Mouse (Mus musculus): ENCODE measurements at regions not wholly inside any gene's neighbourhood (a gene's known extent, or its start where the extent isn't known, plus 50 kb on each side); places are given as distances from the start of the nearest gene placed in this dataset.

DNA sequence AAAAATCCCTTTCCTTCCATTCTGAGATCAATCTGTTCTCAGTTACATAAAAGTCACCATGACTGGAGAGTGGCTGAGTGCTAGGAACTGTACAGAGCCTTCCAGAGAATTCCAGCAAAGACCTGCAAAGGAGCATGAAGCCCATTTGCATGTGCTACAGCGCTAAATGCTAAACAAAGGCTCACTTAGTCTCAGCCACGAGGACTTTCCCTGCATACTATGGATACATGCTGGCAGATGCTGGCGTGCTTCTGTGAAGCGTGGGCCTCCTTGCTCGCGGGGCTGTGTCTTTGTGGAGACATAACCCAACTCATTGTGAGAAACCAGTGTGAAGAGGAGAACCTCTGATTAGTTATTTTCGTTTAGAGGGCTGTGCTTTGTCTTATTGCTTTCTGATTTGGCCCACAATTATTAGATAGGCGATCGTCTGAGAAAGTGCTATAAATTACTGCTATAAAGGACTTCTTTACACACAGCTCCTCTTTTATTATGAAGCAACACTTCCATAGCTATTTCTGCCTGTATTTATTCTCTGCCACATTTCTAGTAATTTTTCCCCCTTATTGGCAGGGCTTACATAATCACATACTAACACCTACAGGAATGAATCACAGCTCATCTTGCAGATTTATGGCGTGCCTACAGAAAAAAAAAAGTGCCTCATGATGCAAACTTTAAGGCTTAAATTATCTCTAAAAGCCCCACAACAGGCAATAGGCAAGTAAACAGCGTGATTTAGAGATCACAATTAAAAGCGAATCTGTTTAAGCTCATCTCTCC lies 58.9 kb upstream of the Mtpn start:
- no peak for TF ChIP-seq CTCF (IDR thresholded peaks at IDR 0.05; ENCODE audit: control insufficient read depth, insufficient read depth, insufficient read length)
- TF ChIP-seq MAX (IDR thresholded peaks at IDR 0.05), result no peak
- TF ChIP-seq USF1 (IDR thresholded peaks at IDR 0.05; ENCODE audit: low read depth), result no peak
- TF ChIP-seq MYOG (IDR thresholded peaks at IDR 0.05; ENCODE audit: control insufficient read depth, extremely low read depth, insufficient read length), result no peak
- no peak for TF ChIP-seq MYOD1 (IDR thresholded peaks at IDR 0.05; ENCODE audit: control insufficient read depth, insufficient read length, low read depth)
- no peak for TF ChIP-seq FOSL1 (IDR thresholded peaks at IDR 0.05; ENCODE audit: insufficient read depth, low read length, poor library complexity, severe bottlenecking)

Measured in C2C12 (cell line).